Comparison of ENCODE assay signal across 7 mouse cellular contexts in the genomic region with DNA sequence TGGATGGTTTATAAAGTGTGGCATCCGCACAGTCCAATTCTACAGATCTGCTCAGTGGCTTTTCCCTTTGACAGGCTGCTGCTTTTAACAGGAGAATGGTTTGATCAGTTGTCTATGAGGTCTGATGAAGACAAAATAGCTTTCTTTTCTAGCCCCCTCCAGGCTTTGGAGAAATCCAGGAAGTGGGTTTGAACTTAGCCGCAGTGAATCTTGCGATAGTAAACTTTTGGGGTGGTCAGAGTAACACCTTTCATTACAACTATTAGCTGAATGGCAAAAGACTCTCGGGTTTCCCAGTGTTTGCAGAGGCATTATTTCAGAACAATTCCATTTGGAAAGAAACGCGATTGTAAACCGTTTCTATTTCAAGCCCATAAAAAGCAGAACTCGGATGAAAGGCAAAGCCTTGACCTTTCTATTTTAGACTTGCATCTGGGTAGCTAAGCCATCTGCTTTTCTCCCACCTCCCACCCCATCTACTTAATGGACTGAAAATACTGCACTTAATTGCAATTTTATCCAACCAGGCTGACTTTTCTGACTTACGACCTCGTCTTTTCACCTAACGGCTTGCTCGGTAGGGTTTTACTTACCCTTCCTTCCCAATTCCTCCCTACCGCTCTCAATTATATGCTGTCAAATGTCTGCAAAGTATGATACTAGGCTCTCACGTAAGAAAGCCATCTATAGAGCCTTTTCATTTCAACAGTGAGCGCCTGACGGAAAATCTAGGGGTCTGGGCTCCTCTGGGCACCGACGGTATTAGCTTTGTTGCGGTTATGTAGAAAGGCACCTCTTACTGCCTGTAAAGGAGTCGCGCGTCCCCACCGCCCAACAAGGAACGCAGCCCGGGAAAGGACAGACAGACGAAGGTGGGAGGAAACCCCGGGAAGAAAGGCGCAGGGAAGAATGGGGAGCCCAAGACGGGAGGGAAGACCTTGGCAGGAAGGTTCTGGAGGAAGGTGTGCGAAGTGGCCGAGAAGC. TPM values are rescaled to one million over a fixed set of nuclear protein-coding genes. Genes with fewer than 3 reads are reported as not detected.
DNase-seq lines count a peak whose midpoint lies in the region; ATAC-seq and TF ChIP-seq lines count a peak whose summit lies in the region.

No protein-coding gene starts in this region.

- peak; percentile 29; the same call in 1 of the 2 replicates for ATAC-seq in frontal cortex, adult (ENCODE audit: low TSS enrichment)
- ATAC-seq in stomach, embryonic 16.5 days (ENCODE audit: insufficient read depth, low FRiP score), result no peak

- H3K4me1 ChIP-seq in thymus, adult 2 months (replicated peaks; ENCODE audit: control insufficient read depth, insufficient read depth, low read length), result peaks cover 5% of the 10 kb centered on the region
- H3K4me1 ChIP-seq in stomach, embryonic 16.5 days (ENCODE audit: control insufficient read depth, insufficient read depth, low read length), result peaks cover 13% of the 10 kb centered on the region; the same call in 1 of the 2 replicates

- H3K27ac ChIP-seq in thymus, adult 2 months (ENCODE audit: control insufficient read depth, insufficient read depth, low read length), result no peak overlapping the region
- no peak overlapping the region for H3K27ac ChIP-seq in stomach, embryonic 16.5 days (ENCODE audit: low read length)

- TF ChIP-seq CTCF in thymus, adult 2 months (IDR thresholded peaks at IDR 0.05; ENCODE audit: borderline replicate concordance, control insufficient read depth, extremely low read depth, insufficient read depth, low read length, poor library complexity), result no peak

- H3K9me3 ChIP-seq in stomach, embryonic 16.5 days (replicated peaks; ENCODE audit: control insufficient read depth, low read length), result no peaks in the 10 kb centered on the region

- peak overlapping the region; percentile 75 for H3K9ac ChIP-seq in stomach, embryonic 16.5 days (ENCODE audit: low read length)

- no peaks in the 10 kb centered on the region for H3K27me3 ChIP-seq in thymus, adult 2 months (ENCODE audit: control insufficient read depth, insufficient read depth, low read length)
- H3K27me3 ChIP-seq in stomach, embryonic 16.5 days (ENCODE audit: control insufficient read depth, insufficient read depth, low read length), result peaks cover 27% of the 10 kb centered on the region

- peak; percentile 6 for DNase-seq in thymus, adult 2 months
- no peak for DNase-seq in thymus, postnatal 4 days
- peak; percentile 45 for DNase-seq in brain, adult 2 months (ENCODE audit: low read depth, low spot score)
- DNase-seq in kidney, postnatal 10 days, result peak; percentile 10
- DNase-seq in mesoderm, embryonic 11.5 days (ENCODE audit: low read depth, low spot score), result peak; percentile 11

- WGBS in thymus, adult 2 months, result 4% methylated on average over 31 of the region's 31 CpGs
- 7% methylated on average over 31 of the region's 31 CpGs for WGBS in stomach, embryonic 16.5 days

- TF ChIP-seq POLR2A in thymus, adult 2 months (IDR thresholded peaks at IDR 0.05; ENCODE audit: control insufficient read depth, extremely low read depth, insufficient read depth, low read length, poor library complexity), result no peak

- H3K4me3 ChIP-seq in thymus, adult 2 months (ENCODE audit: control insufficient read depth, insufficient read depth, low read length), result peak overlapping the region; percentile 95
- peak overlapping the region; percentile 73 for H3K4me3 ChIP-seq in stomach, embryonic 16.5 days (replicated peaks; ENCODE audit: low read length)

- peak overlapping the region; percentile 99 for H3K4me2 ChIP-seq in stomach, embryonic 16.5 days (ENCODE audit: low read depth, low read length)

- H3K36me3 ChIP-seq in thymus, adult 2 months (ENCODE audit: control insufficient read depth, insufficient read depth, low read length), result no peaks in the 10 kb centered on the region
- no peaks in the 10 kb centered on the region for H3K36me3 ChIP-seq in stomach, embryonic 16.5 days (ENCODE audit: control insufficient read depth, insufficient read depth, low read length)

RNA-seq across cellular contexts. Expression of a gene that starts 1.2 kb away (rescaled TPM):
- 3.6 and 4.2 TPM in 2 replicates for polyA plus RNA-seq in thymus, adult 2 months (2012; rRNA removed)
- polyA plus RNA-seq in stomach, embryonic 16.5 days (2015; fragmentation: Nextera tagmentation; extraction: Ambion mirVana), result 1.5 and 1.9 TPM in 2 replicates

RNA-seq across cellular contexts. Expression of a gene that starts 47.1 kb away (rescaled TPM):
- 2.5 and 3.1 TPM in 2 replicates for polyA plus RNA-seq in thymus, adult 2 months (2012; rRNA removed)
- 6.3 and 7.1 TPM in 2 replicates for polyA plus RNA-seq in stomach, embryonic 16.5 days (2015; fragmentation: Nextera tagmentation; extraction: Ambion mirVana)

RNA-seq across cellular contexts. Expression of a gene that starts 47.3 kb away (rescaled TPM):
- 0.55 and 0.99 TPM in 2 replicates for polyA plus RNA-seq in thymus, adult 2 months (2012; rRNA removed)
- polyA plus RNA-seq in stomach, embryonic 16.5 days (2015; fragmentation: Nextera tagmentation; extraction: Ambion mirVana), result 0.36 and 1.0 TPM in 2 replicates
